Mouse (Mus musculus) retina, postnatal 1 day (tissue): ENCODE results near the gene Rpap1.
A peak's percentile ranks its signal among the peaks of the same experiment; 100 is the strongest.
"Not testable (repeated sequence)": the region's sequence is repeated elsewhere in the genome, so short reads cannot be mapped to it uniquely, and the experiment has no call there.

ENCODE experiments used
- DNase-seq: peaks from one replicate; pipeline ENCODE4 v3.0.0-alpha.2; 2012

Gene Rpap1

DNA sequence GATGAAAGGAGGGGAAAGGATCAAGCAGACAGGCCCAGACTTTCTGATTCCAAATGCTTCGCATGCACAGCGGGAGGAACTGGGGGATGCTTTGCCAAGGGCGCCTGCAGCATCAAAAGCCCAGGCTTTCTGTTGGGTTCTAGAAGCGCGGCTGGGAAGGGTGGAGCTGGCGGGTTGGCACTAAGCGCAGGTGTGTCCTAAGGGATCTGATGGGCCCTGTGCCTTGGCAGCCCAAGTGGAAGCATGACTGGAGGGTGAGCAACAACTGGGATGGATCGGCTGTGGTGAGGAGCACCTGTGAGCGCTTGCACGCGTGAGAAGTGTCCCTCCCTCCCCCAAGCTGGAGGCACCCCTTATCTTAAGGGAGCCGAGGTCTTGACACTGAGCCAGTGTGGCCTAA lies 50.2 kb downstream of the Rpap1 start:
- peak; percentile 5 for DNase-seq

- DNase-seq = no peak
Measured at GRCm38 (mm10) chr2:119730735-119731134, 56.6 kb downstream of the Rpap1 start.

DNA sequence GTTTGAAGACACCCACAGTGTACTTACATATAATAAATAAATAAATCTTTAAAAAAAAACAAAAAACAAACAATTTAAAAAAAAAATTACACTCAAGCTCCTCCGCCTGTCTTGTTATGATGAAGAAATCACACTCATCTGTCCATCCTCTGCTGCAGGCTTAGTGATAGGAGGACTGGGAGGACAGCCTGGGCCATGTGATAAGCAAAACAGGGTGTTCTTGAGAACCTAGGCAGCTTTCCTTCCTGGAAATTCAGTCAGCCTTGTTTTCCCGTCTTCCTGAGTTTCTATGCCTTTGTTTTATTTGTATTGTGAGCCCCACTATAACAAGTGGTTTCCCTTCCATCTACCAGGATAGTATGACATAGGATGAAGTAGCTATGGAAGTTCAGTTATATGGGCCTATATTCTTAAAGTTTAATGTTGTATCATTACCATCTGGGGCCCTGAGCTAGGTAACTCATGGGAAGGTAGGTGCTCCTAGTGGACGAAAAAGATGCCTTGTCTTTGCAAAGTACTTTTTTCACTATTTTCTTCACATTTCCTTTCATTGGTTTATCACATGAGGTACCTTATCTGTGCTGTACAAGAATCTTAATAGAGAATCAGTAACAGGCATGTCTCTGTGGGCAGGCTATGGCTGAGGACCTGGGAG lies 59.4 kb downstream of the Rpap1 start:
- no peak for DNase-seq

DNA sequence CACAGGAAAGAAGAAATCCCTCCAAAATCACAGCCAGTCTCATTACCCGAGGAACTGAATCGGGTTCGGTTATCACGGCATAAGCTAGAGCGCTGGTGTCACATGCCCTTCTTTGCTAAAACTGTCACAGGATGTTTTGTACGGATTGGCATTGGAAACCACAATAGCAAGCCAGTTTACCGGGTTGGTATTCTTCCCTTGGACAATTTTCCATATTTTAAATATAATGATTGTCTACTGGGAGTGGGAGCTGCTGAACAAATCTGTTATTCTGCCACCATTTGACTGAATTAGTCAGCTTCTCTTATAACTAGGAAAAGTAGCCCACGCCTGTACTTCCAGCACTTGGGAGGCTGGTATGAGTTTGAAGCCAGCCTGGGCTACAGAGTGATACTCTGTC lies 66.3 kb downstream of the Rpap1 start:
- DNase-seq = no peak

DNA sequence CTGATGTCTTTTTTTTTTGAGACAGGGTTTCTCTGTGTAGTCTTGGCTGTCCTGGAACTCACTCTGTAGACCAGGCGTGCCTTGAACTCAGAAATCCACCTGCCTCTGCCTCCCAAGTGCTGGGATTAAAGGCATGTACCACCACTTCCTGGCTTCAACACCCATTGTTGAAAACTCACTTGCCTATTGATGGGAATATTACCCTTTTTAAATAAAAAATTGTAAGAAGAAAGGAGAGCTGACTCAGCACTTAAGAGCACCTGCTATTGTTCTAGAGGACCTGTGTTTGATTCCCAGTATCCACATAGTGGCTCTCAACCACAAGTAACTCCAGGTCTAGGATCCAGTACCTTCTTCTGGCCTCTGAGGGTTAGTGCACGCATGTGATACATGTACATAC lies 71.5 kb downstream of the Rpap1 start:
- DNase-seq = not testable (repeated sequence)
